Mouse (Mus musculus) cerebellum, postnatal 36 days (tissue): ENCODE results near the gene Cped1.
"Not testable (repeated sequence)": the region's sequence is repeated elsewhere in the genome, so short reads cannot be mapped to it uniquely, and the experiment has no call there.

Experiments
- DNase-seq, 2 experiments: peaks; one replicate each; pipeline ENCODE4 v3.0.0; 2021 to 2022; ENCODE audit warnings: mixed read lengths in 2 of 2

The Cped1 gene

GRCm38 (mm10) chr6:22027854-22028253, 42.1 kb downstream of the Cped1 start:
- DNase-seq = no peak

- DNase-seq = peak in 1 of 2 experiments; percentile 21
Measured at GRCm38 (mm10) chr6:22030381-22030780, 44.7 kb downstream of the Cped1 start.

GRCm38 (mm10) chr6:22033188-22033587, 47.5 kb downstream of the Cped1 start:
- no peak for DNase-seq

GRCm38 (mm10) chr6:22035408-22035807, 49.7 kb downstream of the Cped1 start:
- DNase-seq = no peak

GRCm38 (mm10) chr6:22035895-22036294, 50.2 kb downstream of the Cped1 start:
- DNase-seq = no peak

- no peak for DNase-seq
Measured at GRCm38 (mm10) chr6:22036396-22036795, 50.7 kb downstream of the Cped1 start.

GRCm38 (mm10) chr6:22036911-22037310, 51.2 kb downstream of the Cped1 start:
- no peak for DNase-seq

- DNase-seq = no peak
Measured at GRCm38 (mm10) chr6:22037441-22038050, 51.8 kb downstream of the Cped1 start.

- not testable (repeated sequence) for DNase-seq
Measured at GRCm38 (mm10) chr6:22039666-22040065, 54.0 kb downstream of the Cped1 start.

GRCm38 (mm10) chr6:22044880-22045605, 59.3 kb downstream of the Cped1 start:
- no peak for DNase-seq

GRCm38 (mm10) chr6:22047101-22047500, 61.4 kb downstream of the Cped1 start:
- DNase-seq = no peak

GRCm38 (mm10) chr6:22049093-22049492, 63.4 kb downstream of the Cped1 start:
- no peak for DNase-seq

GRCm38 (mm10) chr6:22051526-22051925, 65.8 kb downstream of the Cped1 start:
- DNase-seq = no peak

- no peak for DNase-seq
Measured at GRCm38 (mm10) chr6:22053014-22053413, 67.3 kb downstream of the Cped1 start.

GRCm38 (mm10) chr6:22064341-22064740, 78.6 kb downstream of the Cped1 start:
- DNase-seq = no peak

GRCm38 (mm10) chr6:22070603-22071322, 85.0 kb downstream of the Cped1 start:
- DNase-seq = no peak

GRCm38 (mm10) chr6:22071323-22071840, 85.7 kb downstream of the Cped1 start:
- DNase-seq = peak in 1 of 2 experiments; percentile 3

- no peak for DNase-seq
Measured at GRCm38 (mm10) chr6:22072737-22073136, 87.0 kb downstream of the Cped1 start.

GRCm38 (mm10) chr6:22074232-22075083, 88.7 kb downstream of the Cped1 start:
- no peak for DNase-seq

GRCm38 (mm10) chr6:22078686-22079264, 93.1 kb downstream of the Cped1 start:
- DNase-seq = no peak

- DNase-seq = no peak
Measured at GRCm38 (mm10) chr6:22086056-22086455, 100.3 kb downstream of the Cped1 start.
